In the genomic region with DNA sequence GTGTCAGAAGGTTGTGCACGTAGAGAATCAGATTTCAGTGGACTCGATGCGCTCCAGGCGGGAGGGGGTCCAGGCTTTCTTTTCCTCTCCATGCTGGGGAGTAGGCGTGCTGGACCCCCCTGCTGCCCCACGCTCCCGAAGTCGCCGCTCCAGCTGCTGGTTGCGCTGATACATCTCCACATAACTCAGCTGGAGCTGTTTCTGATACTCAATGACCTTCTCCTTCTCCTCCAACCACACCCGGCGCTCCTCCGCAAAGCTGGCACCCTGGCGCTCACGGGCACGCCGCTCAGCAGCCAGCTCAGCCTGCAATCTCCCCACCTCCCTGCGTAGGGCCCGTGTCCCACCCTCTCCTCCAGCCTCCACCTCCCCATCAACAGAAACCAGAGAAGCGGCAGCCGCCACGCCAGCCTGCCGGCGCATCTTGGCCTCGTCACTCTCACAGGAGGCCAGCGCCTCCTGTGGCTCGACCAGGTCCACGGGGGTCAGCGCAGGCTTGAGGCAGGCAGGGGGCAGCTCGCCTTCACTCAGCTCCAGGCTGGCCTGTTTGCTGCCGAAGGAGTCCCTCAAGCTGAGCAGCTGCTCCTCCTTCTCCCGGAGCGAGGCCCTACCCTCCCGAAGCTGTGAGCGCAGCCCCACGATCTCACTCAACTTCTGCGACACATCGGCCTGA, we compare ENCODE assay signal across 8 mouse cellular contexts. TPM values are rescaled to one million over a fixed set of nuclear protein-coding genes. Genes with fewer than 3 reads are reported as not detected.
DNase-seq lines count a peak whose midpoint lies in the region; ATAC-seq and TF ChIP-seq lines count a peak whose summit lies in the region.

No protein-coding gene starts in this region.

- no peak for TF ChIP-seq EP300 in liver, embryonic 14.5 days (IDR thresholded peaks at IDR 0.05; ENCODE audit: low read depth)

- peak; percentile 49 for TF ChIP-seq CTCF in liver, embryonic 14.5 days (IDR thresholded peaks at IDR 0.05; ENCODE audit: low read depth)

- ATAC-seq in embryonic facial prominence, embryonic 13.5 days (ENCODE audit: insufficient number of reproducible peaks, insufficient read depth, low FRiP score, low TSS enrichment, low read depth): peak; percentile 49; the same call in 1 of the 2 replicates
- ATAC-seq in hindbrain, embryonic 12.5 days (ENCODE audit: low FRiP score): peak; percentile 46; the same call in 1 of the 2 replicates
- ATAC-seq in liver, embryonic 14.5 days (ENCODE audit: insufficient read depth): no peak
- peak; percentile 6; the same call in 1 of the 2 replicates for ATAC-seq in neural tube, embryonic 13.5 days (ENCODE audit: low read depth)

- H3K27me3 ChIP-seq in embryonic facial prominence, embryonic 13.5 days: peaks cover 63% of the 10 kb centered on the region
- H3K27me3 ChIP-seq in hindbrain, embryonic 12.5 days: peaks cover 66% of the 10 kb centered on the region
- peaks cover 56% of the 10 kb centered on the region for H3K27me3 ChIP-seq in liver, embryonic 14.5 days (ENCODE audit: control insufficient read depth, insufficient read depth, low read length)
- H3K27me3 ChIP-seq in neural tube, embryonic 13.5 days: peaks cover 65% of the 10 kb centered on the region

- no peaks in the 10 kb centered on the region for H3K36me3 ChIP-seq in embryonic facial prominence, embryonic 13.5 days
- H3K36me3 ChIP-seq in hindbrain, embryonic 12.5 days: no peaks in the 10 kb centered on the region
- no peaks in the 10 kb centered on the region for H3K36me3 ChIP-seq in liver, embryonic 14.5 days (replicated peaks; ENCODE audit: control insufficient read depth, insufficient read depth, low read depth)
- H3K36me3 ChIP-seq in neural tube, embryonic 13.5 days: peaks cover 20% of the 10 kb centered on the region

- 1% methylated on average over 38 of the region's 38 CpGs for WGBS in embryonic facial prominence, embryonic 13.5 days
- 1% methylated on average over 38 of the region's 38 CpGs for WGBS in hindbrain, embryonic 12.5 days
- WGBS in liver, embryonic 14.5 days (ENCODE audit: insufficient replicate concordance): 3% methylated on average over 38 of the region's 38 CpGs
- WGBS in neural tube, embryonic 13.5 days: 1% methylated on average over 38 of the region's 38 CpGs

- peak; percentile 50 for DNase-seq in adrenal gland, postnatal 14 days
- DNase-seq in adrenal gland, postnatal 4 days (ENCODE audit: low spot score in 2 of 2): no peak
- peak; percentile 53 for DNase-seq in Muller cell, postnatal 12 days (ENCODE audit: inconsistent ontology term)
- DNase-seq in liver, embryonic 14.5 days (ENCODE audit: low read depth in 3 of 3, low spot score in 3 of 3): no peak
- DNase-seq in gastrocnemius, postnatal 25 days: no peak

- no peak overlapping the region for H3K27ac ChIP-seq in embryonic facial prominence, embryonic 13.5 days
- H3K27ac ChIP-seq in hindbrain, embryonic 12.5 days: no peak overlapping the region
- H3K27ac ChIP-seq in liver, embryonic 14.5 days: no peak overlapping the region
- no peak overlapping the region for H3K27ac ChIP-seq in neural tube, embryonic 13.5 days (replicated peaks)

- no peaks in the 10 kb centered on the region for H3K9me3 ChIP-seq in embryonic facial prominence, embryonic 13.5 days
- H3K9me3 ChIP-seq in hindbrain, embryonic 12.5 days (replicated peaks): no peaks in the 10 kb centered on the region
- no peaks in the 10 kb centered on the region for H3K9me3 ChIP-seq in liver, embryonic 14.5 days (ENCODE audit: control insufficient read depth, low read length)
- no peaks in the 10 kb centered on the region for H3K9me3 ChIP-seq in neural tube, embryonic 13.5 days

- H3K4me2 ChIP-seq in embryonic facial prominence, embryonic 13.5 days: peak overlapping the region; percentile 90
- H3K4me2 ChIP-seq in hindbrain, embryonic 12.5 days (replicated peaks): peak overlapping the region; percentile 70
- peak overlapping the region; percentile 50 for H3K4me2 ChIP-seq in liver, embryonic 14.5 days (ENCODE audit: low read depth)
- peak overlapping the region; percentile 58 for H3K4me2 ChIP-seq in neural tube, embryonic 13.5 days

- H3K4me3 ChIP-seq in embryonic facial prominence, embryonic 13.5 days: peak overlapping the region; percentile 50
- H3K4me3 ChIP-seq in hindbrain, embryonic 12.5 days: peak overlapping the region; percentile 34
- peak overlapping the region in 1 of 2 experiments; percentile 25; a peak in 2 of 4 replicates for H3K4me3 ChIP-seq in liver, embryonic 14.5 days (ENCODE audit: insufficient read depth in 1 of 2, low read depth in 2 of 2, low read length in 2 of 2)
- peak overlapping the region; percentile 31 for H3K4me3 ChIP-seq in neural tube, embryonic 13.5 days

- peaks cover 28% of the 10 kb centered on the region for H3K4me1 ChIP-seq in embryonic facial prominence, embryonic 13.5 days
- peaks cover 35% of the 10 kb centered on the region for H3K4me1 ChIP-seq in hindbrain, embryonic 12.5 days
- peaks cover 0 to 2% of the 10 kb centered on the region in 2 experiments; a peak in 2 of 4 replicates for H3K4me1 ChIP-seq in liver, embryonic 14.5 days (replicated peaks; ENCODE audit: control insufficient read depth in 2 of 2, insufficient read depth in 2 of 2, low read length in 1 of 2)
- H3K4me1 ChIP-seq in neural tube, embryonic 13.5 days (replicated peaks): peaks cover 26% of the 10 kb centered on the region

- H3K9ac ChIP-seq in embryonic facial prominence, embryonic 13.5 days: peak overlapping the region; percentile 73
- peak overlapping the region; percentile 54 for H3K9ac ChIP-seq in hindbrain, embryonic 12.5 days
- no peak overlapping the region for H3K9ac ChIP-seq in liver, embryonic 14.5 days (replicated peaks)
- H3K9ac ChIP-seq in neural tube, embryonic 13.5 days: peak overlapping the region; percentile 66

RNA-seq across cellular contexts. Expression of a gene that starts 5.0 kb away (rescaled TPM):
- 5.1 and 5.6 TPM in 2 replicates for total RNA-seq in adrenal gland, postnatal 14 days (2021)
- 10 to 100 TPM in 1 of 2 experiments, 1 to 10 TPM in 1; 9.1 to 10.3 TPM for total RNA-seq in adrenal gland, postnatal 4 days (2021)
- 13.2 and 14.2 TPM in 2 replicates for polyA plus RNA-seq in embryonic facial prominence, embryonic 13.5 days (2015; fragmentation: Nextera tagmentation; extraction: Ambion mirVana)
- polyA plus RNA-seq in hindbrain, embryonic 12.5 days (2016; fragmentation: Nextera tagmentation; extraction: Ambion mirVana): 13.9 and 14.3 TPM in 2 replicates
- polyA plus RNA-seq in liver, embryonic 14.5 days (2012; rRNA removed): 3.3 and 3.4 TPM in 2 replicates
- 5.4 and 6.3 TPM in 2 replicates for polyA plus RNA-seq in liver, embryonic 14.5 days (2014; fragmentation: Nextera tagmentation; extraction: Ambion mirVana)
- 10.8 and 12.4 TPM in 2 replicates for polyA plus RNA-seq in neural tube, embryonic 13.5 days (2015; fragmentation: Nextera tagmentation; extraction: Ambion mirVana)
- 1 to 10 TPM; 3.3 to 3.8 TPM for total RNA-seq in gastrocnemius, postnatal 25 days (2021)

RNA-seq across cellular contexts. Expression of a gene that starts 5.0 kb away (rescaled TPM):
- total RNA-seq in adrenal gland, postnatal 14 days (2021): 13.4 and 14.0 TPM in 2 replicates
- 10 to 100 TPM in 1 of 2 experiments, 1 to 10 TPM in 1; 9.6 to 10.3 TPM for total RNA-seq in adrenal gland, postnatal 4 days (2021)
- 14.7 and 16.2 TPM in 2 replicates for polyA plus RNA-seq in embryonic facial prominence, embryonic 13.5 days (2015; fragmentation: Nextera tagmentation; extraction: Ambion mirVana)
- polyA plus RNA-seq in hindbrain, embryonic 12.5 days (2016; fragmentation: Nextera tagmentation; extraction: Ambion mirVana): 16.9 and 17.1 TPM in 2 replicates
- polyA plus RNA-seq in liver, embryonic 14.5 days (2012; rRNA removed): 2.8 and 3.6 TPM in 2 replicates
- polyA plus RNA-seq in liver, embryonic 14.5 days (2014; fragmentation: Nextera tagmentation; extraction: Ambion mirVana): 11.1 and 11.9 TPM in 2 replicates
- 13.1 and 13.8 TPM in 2 replicates for polyA plus RNA-seq in neural tube, embryonic 13.5 days (2015; fragmentation: Nextera tagmentation; extraction: Ambion mirVana)
- 1 to 10 TPM; 5.0 to 6.4 TPM for total RNA-seq in gastrocnemius, postnatal 25 days (2021)

RNA-seq across cellular contexts. Expression of a gene that starts 7.7 kb away (rescaled TPM):
- 9.5 and 11.1 TPM in 2 replicates for total RNA-seq in adrenal gland, postnatal 14 days (2021)
- 10 to 100 TPM; 13.5 to 22.5 TPM for total RNA-seq in adrenal gland, postnatal 4 days (2021)
- 4.5 and 5.1 TPM in 2 replicates for polyA plus RNA-seq in embryonic facial prominence, embryonic 13.5 days (2015; fragmentation: Nextera tagmentation; extraction: Ambion mirVana)
- 8.4 TPM in 2 replicates for polyA plus RNA-seq in hindbrain, embryonic 12.5 days (2016; fragmentation: Nextera tagmentation; extraction: Ambion mirVana)
- 2.1 and 2.7 TPM in 2 replicates for polyA plus RNA-seq in liver, embryonic 14.5 days (2012; rRNA removed)
- 0.27 and 0.42 TPM in 2 replicates for polyA plus RNA-seq in liver, embryonic 14.5 days (2014; fragmentation: Nextera tagmentation; extraction: Ambion mirVana)
- 10.5 and 10.7 TPM in 2 replicates for polyA plus RNA-seq in neural tube, embryonic 13.5 days (2015; fragmentation: Nextera tagmentation; extraction: Ambion mirVana)
- total RNA-seq in gastrocnemius, postnatal 25 days (2021): 1 to 10 TPM; 2.1 to 2.4 TPM

RNA-seq across cellular contexts. Expression of a gene that starts 29.6 kb away (rescaled TPM):
- 137 and 148 TPM in 2 replicates for total RNA-seq in adrenal gland, postnatal 14 days (2021)
- 100 to 1,000 TPM; 140 to 154 TPM for total RNA-seq in adrenal gland, postnatal 4 days (2021)
- polyA plus RNA-seq in embryonic facial prominence, embryonic 13.5 days (2015; fragmentation: Nextera tagmentation; extraction: Ambion mirVana): 61.7 and 72.7 TPM in 2 replicates
- polyA plus RNA-seq in hindbrain, embryonic 12.5 days (2016; fragmentation: Nextera tagmentation; extraction: Ambion mirVana): 58.0 and 63.5 TPM in 2 replicates
- polyA plus RNA-seq in liver, embryonic 14.5 days (2012; rRNA removed): 12.8 and 27.9 TPM in 2 replicates
- 34.6 and 35.4 TPM in 2 replicates for polyA plus RNA-seq in liver, embryonic 14.5 days (2014; fragmentation: Nextera tagmentation; extraction: Ambion mirVana)
- 64.6 and 72.3 TPM in 2 replicates for polyA plus RNA-seq in neural tube, embryonic 13.5 days (2015; fragmentation: Nextera tagmentation; extraction: Ambion mirVana)
- 100 to 1,000 TPM in 1 of 2 experiments, 10 to 100 TPM in 1; 84.6 to 103 TPM for total RNA-seq in gastrocnemius, postnatal 25 days (2021)

RNA-seq across cellular contexts. Expression of a gene that starts 32.5 kb away (rescaled TPM):
- 27.0 and 28.9 TPM in 2 replicates for total RNA-seq in adrenal gland, postnatal 14 days (2021)
- 10 to 100 TPM; 34.1 to 40.9 TPM for total RNA-seq in adrenal gland, postnatal 4 days (2021)
- 118 and 126 TPM in 2 replicates for polyA plus RNA-seq in embryonic facial prominence, embryonic 13.5 days (2015; fragmentation: Nextera tagmentation; extraction: Ambion mirVana)
- 130 and 133 TPM in 2 replicates for polyA plus RNA-seq in hindbrain, embryonic 12.5 days (2016; fragmentation: Nextera tagmentation; extraction: Ambion mirVana)
- polyA plus RNA-seq in liver, embryonic 14.5 days (2012; rRNA removed): 35.0 and 35.7 TPM in 2 replicates
- 50.6 and 51.4 TPM in 2 replicates for polyA plus RNA-seq in liver, embryonic 14.5 days (2014; fragmentation: Nextera tagmentation; extraction: Ambion mirVana)
- 121 and 134 TPM in 2 replicates for polyA plus RNA-seq in neural tube, embryonic 13.5 days (2015; fragmentation: Nextera tagmentation; extraction: Ambion mirVana)
- total RNA-seq in gastrocnemius, postnatal 25 days (2021): 10 to 100 TPM; 11.9 to 13.3 TPM

Comparison
In these comparisons a context has a peak if more than half of its experiments do, and no peak if none do; other contexts are left out.
1. DNase-seq: peak in adrenal gland, postnatal 14 days (single experiment) and Muller cell, postnatal 12 days (single experiment); none in adrenal gland, postnatal 4 days (0 of 2), liver, embryonic 14.5 days (0 of 3) and gastrocnemius, postnatal 25 days (single experiment).
2. Peak in every context shown above with its lines, with median percentiles within 50 percentile points of each other: H3K4me2 ChIP-seq.